Mouse (Mus musculus): ENCODE data around the gene Rgs3. TPM values are rescaled to one million over a fixed set of nuclear protein-coding genes. Genes with fewer than 3 reads are reported as not detected.

Gene Rgs3
- polyA plus RNA-seq, 1 experiment from 2014 or later: 52.8 TPM

DNA sequence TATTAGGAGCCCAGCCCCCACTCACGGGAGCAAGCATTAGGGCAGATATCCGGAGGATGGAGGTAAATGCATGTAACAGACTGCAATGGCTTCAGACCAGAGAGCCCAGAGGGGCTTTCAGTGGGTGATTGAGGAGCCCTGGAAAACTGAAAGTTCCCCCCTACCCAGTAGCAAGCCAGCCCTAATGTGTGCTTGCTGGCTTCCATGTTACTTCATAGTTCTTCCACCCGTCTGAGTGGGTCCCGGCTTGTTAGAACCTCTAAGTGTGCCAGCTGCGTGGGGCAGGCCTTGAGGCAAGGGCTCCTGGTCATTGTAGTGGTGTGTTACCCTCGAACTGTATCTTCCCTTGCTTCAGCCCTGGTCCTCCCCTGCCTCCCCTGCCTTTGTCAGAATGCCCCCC, 168.8 kb downstream of the Rgs3 start:
- Histone ChIP-seq H3K27me3 (no peaks in the 10 kb centered on the region), H3K4me2 (replicated peaks) (no peak overlapping the region), H3K27ac (peak overlapping the region; percentile 18), H3K9ac (no peak overlapping the region), H3K9me3 (no peaks in the 10 kb centered on the region; the same call in 1 of the 2 replicates), H3K36me3 (no peaks in the 10 kb centered on the region), H3K4me3 (no peak overlapping the region), H3K4me1 (peaks cover 42% of the 10 kb centered on the region)
- ATAC-seq (ENCODE audit: low FRiP score, low read depth): no peak
- WGBS: 84% methylated on average over 6 of the region's 6 CpGs

DNA sequence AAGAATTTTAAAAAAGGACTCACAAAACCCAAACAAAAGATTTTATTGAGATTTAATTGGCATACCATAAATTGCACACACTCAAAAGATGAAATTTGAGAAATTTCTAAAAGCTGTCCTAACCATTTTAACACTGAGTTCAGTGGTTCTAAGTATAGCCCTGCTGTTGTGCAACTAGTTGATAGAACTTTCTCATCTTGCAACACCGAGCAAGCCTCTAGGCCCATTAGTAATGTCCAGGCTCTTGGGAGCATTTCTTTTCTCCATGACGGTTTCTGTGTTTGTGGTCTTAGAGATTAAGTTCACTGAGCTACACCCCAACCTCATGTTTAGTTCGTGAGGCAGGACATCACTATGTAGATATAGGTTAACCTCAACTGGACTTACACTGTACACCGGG, 169.5 kb downstream of the Rgs3 start:
- Histone ChIP-seq H3K27me3 (no peaks in the 10 kb centered on the region), H3K4me3 (no peak overlapping the region), H3K36me3 (no peaks in the 10 kb centered on the region), H3K4me1 (peaks cover 49% of the 10 kb centered on the region), H3K4me2 (replicated peaks) (no peak overlapping the region), H3K27ac (peak overlapping the region; percentile 28; the same call in 1 of the 2 replicates), H3K9me3 (no peaks in the 10 kb centered on the region; the same call in 1 of the 2 replicates), H3K9ac (no peak overlapping the region)
- WGBS: 69% methylated on average over 4 of the region's 4 CpGs
- ATAC-seq (ENCODE audit: low FRiP score, low read depth): no peak

DNA sequence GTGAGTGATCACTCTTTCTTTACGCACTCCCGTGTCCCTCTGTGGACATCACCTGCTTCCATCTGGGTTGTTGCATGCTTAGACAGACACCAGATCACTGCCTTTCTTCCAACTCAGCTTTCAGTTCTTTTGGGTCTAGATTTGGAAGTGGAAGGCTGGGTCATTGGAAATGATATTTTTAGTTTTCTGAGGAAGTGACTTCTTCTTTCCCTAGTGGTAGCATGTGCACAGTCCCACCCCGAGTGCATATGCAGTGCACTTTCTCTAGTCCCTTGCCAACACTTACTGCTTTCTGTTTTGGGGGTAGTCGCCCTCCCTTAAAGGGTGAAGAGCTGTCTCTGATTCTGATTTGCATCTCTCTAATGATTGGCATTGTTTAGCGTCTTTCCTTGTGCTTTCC, 170.3 kb downstream of the Rgs3 start:
- no peaks in the 10 kb centered on the region for H3K27me3 ChIP-seq
- no peak for ATAC-seq (ENCODE audit: low FRiP score, low read depth)
- no peak overlapping the region for H3K4me3 ChIP-seq
- no peaks in the 10 kb centered on the region for H3K36me3 ChIP-seq
- H3K9me3 ChIP-seq: no peaks in the 10 kb centered on the region; the same call in 1 of the 2 replicates
- peak overlapping the region; percentile 11; the same call in 1 of the 2 replicates for H3K27ac ChIP-seq
- H3K4me2 ChIP-seq (replicated peaks): no peak overlapping the region
- peaks cover 57% of the 10 kb centered on the region for H3K4me1 ChIP-seq
- H3K9ac ChIP-seq: no peak overlapping the region
- WGBS: 78% methylated on average over 5 of the region's 5 CpGs

DNA sequence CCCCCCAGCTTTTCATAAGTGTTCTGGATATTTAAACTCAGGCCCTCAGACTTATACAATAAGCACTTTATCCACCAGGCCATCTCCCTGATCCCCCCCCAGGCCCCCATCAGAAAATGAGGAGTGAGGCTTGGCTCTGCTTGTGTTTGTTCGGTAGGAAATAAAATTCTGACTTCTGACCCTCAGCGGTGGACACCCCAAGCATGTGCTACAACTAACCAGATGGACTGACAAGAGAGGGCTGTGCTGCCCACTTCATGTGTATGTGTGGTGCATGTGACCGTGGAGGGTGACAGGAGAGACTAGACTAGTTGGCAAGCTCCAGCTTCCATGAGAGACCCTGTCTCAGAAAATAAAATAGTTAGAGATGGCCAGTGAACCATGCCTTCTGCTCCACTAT, 171.2 kb downstream of the Rgs3 start:
- Histone ChIP-seq H3K4me3 (no peak overlapping the region), H3K9me3 (no peaks in the 10 kb centered on the region), H3K27me3 (no peaks in the 10 kb centered on the region), H3K27ac (no peak overlapping the region; the same call in 1 of the 2 replicates), H3K4me1 (peaks cover 66% of the 10 kb centered on the region), H3K36me3 (no peaks in the 10 kb centered on the region), H3K4me2 (replicated peaks) (no peak overlapping the region), H3K9ac (no peak overlapping the region)
- WGBS: 75% methylated on average over 3 of the region's 3 CpGs
- ATAC-seq (ENCODE audit: low FRiP score, low read depth): no peak

DNA sequence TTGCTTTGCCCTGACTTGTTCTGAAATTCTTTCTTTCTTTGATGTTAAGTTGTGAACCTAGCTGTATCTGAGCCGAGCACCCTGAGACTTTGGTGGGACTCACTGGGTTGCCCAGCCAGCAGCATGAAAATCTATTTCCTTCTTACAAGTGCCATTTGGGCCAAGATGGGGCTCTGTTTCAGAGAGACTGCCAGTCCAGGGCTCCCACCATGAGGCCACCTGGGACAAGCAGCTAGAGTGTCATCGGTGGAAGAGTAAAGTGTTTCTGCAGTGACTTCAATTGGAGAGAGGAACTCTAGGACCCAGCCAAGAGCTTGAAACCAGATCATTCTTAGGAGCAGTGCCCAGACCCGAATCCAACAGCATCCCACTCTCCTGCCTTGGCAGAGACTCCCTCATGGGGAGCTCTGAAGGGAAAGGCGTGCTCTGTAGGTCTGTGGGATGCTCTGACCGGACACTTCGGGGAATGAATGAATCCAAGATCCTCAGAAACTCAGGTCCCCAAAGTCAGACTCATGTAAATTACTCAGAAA, 171.9 kb downstream of the Rgs3 start:
- no peaks in the 10 kb centered on the region for H3K27me3 ChIP-seq
- H3K9ac ChIP-seq: no peak overlapping the region
- 79% methylated on average over 6 of the region's 6 CpGs for WGBS
- H3K4me3 ChIP-seq: no peak overlapping the region
- H3K36me3 ChIP-seq: no peaks in the 10 kb centered on the region
- H3K4me1 ChIP-seq: peaks cover 74% of the 10 kb centered on the region
- H3K27ac ChIP-seq: peak overlapping the region; percentile 93; the same call in 1 of the 2 replicates
- ATAC-seq (ENCODE audit: low FRiP score, low read depth): no peak
- H3K4me2 ChIP-seq (replicated peaks): no peak overlapping the region
- no peaks in the 10 kb centered on the region for H3K9me3 ChIP-seq

DNA sequence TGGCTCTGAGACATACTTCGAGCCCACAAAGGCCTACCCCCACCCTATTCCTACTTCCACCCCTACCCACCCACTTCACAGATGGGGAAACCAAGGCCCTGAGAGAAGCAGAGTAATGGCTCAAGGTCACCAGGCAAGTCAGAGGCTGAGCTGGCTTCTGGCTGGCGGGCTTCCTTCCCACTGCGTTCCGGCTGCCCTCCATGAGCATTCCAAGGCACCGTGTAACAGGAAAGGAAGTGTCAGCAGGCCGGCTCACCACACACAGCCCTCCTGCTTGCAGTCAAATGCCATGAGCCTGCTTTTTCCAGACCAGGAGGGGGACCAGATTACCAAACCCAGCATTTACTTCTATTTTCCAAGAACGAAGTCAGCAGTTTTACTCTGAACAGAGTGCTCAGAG, 172.4 kb downstream of the Rgs3 start:
- ATAC-seq (ENCODE audit: low FRiP score, low read depth): no peak
- Histone ChIP-seq H3K4me1 (peaks cover 78% of the 10 kb centered on the region), H3K27ac (peak overlapping the region; percentile 93), H3K27me3 (no peaks in the 10 kb centered on the region), H3K9me3 (no peaks in the 10 kb centered on the region), H3K36me3 (no peaks in the 10 kb centered on the region), H3K4me3 (no peak overlapping the region), H3K4me2 (replicated peaks) (no peak overlapping the region), H3K9ac (peak overlapping the region; percentile 20; the same call in 1 of the 2 replicates)
- WGBS: 69% methylated on average over 7 of the region's 7 CpGs

DNA sequence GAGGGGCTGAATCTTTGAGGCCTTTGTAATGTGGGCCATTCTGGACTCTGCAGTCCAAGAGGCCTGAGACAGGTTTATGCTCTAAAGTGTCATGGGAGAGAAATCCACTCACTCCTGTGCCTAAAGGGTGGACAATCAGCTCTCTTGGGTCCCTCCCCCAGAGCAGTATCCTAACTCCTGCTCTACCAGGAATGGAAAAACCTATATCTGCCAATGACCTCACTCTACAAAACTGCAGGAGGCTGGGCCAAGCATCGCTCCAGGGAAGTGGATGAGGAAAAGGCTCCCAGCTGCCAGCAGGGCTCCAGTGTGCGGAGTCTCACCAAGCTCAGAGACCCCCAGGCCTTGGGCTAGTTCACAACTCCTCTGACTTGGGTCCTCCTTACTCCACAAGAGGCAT, 173.2 kb downstream of the Rgs3 start:
- no peaks in the 10 kb centered on the region for H3K36me3 ChIP-seq
- no peaks in the 10 kb centered on the region for H3K27me3 ChIP-seq
- peak overlapping the region; percentile 93 for H3K27ac ChIP-seq
- H3K9me3 ChIP-seq: no peaks in the 10 kb centered on the region
- H3K4me3 ChIP-seq: no peak overlapping the region
- peaks cover 77% of the 10 kb centered on the region for H3K4me1 ChIP-seq
- WGBS: 14% methylated on average over 2 of the region's 2 CpGs
- peak overlapping the region; percentile 20; the same call in 1 of the 2 replicates for H3K9ac ChIP-seq
- ATAC-seq (ENCODE audit: low FRiP score, low read depth): peak; percentile 81
- peak overlapping the region; percentile 30; the same call in 1 of the 2 replicates for H3K4me2 ChIP-seq (replicated peaks)

DNA sequence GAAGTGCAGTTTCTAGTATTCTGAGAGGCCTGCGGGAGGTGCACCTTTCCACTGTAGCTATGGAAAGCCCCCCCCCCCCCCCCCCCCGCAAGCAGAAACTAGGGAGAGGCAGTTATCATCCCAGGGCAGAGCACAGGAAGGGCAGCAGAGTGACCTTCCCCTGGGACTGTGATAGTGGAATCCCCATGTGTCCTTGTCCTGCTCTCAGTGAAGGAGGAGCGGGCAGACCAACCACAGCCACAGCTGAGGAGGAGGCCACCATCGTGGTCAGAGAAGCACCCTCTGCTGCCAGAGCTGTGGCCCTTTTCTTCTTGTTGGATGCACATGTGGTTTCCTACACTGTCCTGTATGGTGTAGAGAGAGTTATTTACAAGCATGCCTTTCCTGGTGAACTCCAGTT, 174.3 kb downstream of the Rgs3 start:
- ATAC-seq (ENCODE audit: low FRiP score, low read depth): no peak
- Histone ChIP-seq H3K4me1 (peaks cover 77% of the 10 kb centered on the region), H3K36me3 (no peaks in the 10 kb centered on the region), H3K9me3 (no peaks in the 10 kb centered on the region), H3K9ac (no peak overlapping the region), H3K4me3 (no peak overlapping the region), H3K4me2 (replicated peaks) (no peak overlapping the region), H3K27ac (peak overlapping the region; percentile 93; the same call in 1 of the 2 replicates), H3K27me3 (no peaks in the 10 kb centered on the region)
- 76% methylated on average over 3 of the region's 4 CpGs for WGBS

DNA sequence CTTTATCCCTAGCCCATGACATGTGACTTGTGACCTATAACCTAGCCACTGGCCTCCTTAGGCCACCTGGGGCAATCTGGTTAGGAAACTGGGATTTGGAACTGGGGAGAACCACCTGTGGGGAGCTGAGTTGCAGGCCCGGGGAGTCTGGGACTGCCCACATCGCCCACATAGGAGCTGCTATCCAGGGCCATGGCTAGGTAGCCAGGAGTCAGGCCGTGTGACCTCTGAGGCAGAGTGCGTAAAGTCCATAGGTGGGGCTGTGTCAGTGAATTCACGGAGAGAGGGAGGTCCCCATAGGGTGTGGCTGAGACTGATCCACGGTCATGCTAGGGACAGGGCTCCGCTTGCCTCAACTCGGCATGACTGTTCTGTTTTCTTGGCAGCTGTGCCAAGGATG, 175.6 kb downstream of the Rgs3 start:
- H3K4me1 ChIP-seq: peaks cover 77% of the 10 kb centered on the region
- no peak for ATAC-seq (ENCODE audit: low FRiP score, low read depth)

DNA sequence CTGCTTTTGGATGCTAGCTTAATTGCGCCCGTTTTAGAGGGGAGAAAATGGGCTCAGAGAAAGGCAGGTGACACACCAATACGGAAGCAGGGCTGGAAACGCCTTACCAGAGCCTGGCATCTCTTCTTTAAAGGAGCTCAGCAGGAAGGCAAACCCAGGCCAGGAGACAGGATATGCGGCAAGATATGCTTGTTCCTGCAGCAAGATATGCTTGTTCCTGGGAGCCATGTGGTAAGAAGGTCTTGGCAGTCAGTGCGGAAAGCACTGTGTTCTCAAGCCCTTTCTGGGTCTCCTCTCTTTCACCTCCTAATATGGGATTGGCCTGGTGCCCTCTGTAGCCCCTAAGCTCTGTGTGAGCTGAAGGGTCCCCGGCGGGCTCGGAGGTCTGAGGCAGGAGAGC, 176.2 kb downstream of the Rgs3 start:
- no peak overlapping the region for H3K4me2 ChIP-seq (replicated peaks)
- no peaks in the 10 kb centered on the region for H3K27me3 ChIP-seq
- WGBS: 48% methylated on average over 9 of the region's 9 CpGs
- no peaks in the 10 kb centered on the region for H3K36me3 ChIP-seq
- no peaks in the 10 kb centered on the region for H3K9me3 ChIP-seq
- H3K9ac ChIP-seq: no peak overlapping the region
- H3K4me1 ChIP-seq: peaks cover 78% of the 10 kb centered on the region
- no peak for ATAC-seq (ENCODE audit: low FRiP score, low read depth)
- H3K27ac ChIP-seq: peak overlapping the region; percentile 6; the same call in 1 of the 2 replicates
- H3K4me3 ChIP-seq: no peak overlapping the region

More for the DNA sequence above, 175.6 kb downstream of the Rgs3 start:
- H3K27me3 ChIP-seq: no peaks in the 10 kb centered on the region
- H3K9ac ChIP-seq: no peak overlapping the region; the same call in 1 of the 2 replicates
- whole genome bisulfite sequencing: 61% methylated on average over 8 of the region's 8 CpGs
- no peaks in the 10 kb centered on the region for H3K36me3 ChIP-seq
- H3K4me2 ChIP-seq (replicated peaks): no peak overlapping the region
- H3K4me3 ChIP-seq: no peak overlapping the region
- H3K27ac ChIP-seq: 0 out of 2 replicates have a peak overlapping the region, but pooled peaks have one; percentile 10
- no peaks in the 10 kb centered on the region for H3K9me3 ChIP-seq

DNA sequence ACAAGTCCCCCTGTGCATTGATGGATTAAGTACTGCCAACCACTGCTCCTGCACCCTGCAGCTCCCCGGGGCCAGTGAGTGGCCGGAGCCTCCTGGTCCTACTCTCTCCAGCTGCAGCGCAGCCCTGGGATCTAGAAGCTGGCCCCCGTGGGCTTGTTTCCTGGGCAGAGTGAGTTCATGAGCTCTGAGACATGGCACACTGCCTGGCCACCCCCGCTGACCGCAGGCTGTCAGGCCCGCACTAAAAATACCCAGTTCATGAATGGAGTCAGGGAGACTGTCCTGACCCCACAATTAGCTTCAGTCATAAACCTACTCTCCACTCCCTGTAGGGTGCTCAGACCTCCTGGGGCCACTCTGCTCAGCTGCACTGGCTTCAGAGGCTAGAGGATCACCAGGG, 176.8 kb downstream of the Rgs3 start:
- whole genome bisulfite sequencing: 55% methylated on average over 7 of the region's 7 CpGs
- ATAC-seq (ENCODE audit: low FRiP score, low read depth): no peak
- H3K9ac ChIP-seq: peak overlapping the region; percentile 19; the same call in 1 of the 2 replicates
- H3K4me2 ChIP-seq (replicated peaks): no peak overlapping the region
- peaks cover 80% of the 10 kb centered on the region for H3K4me1 ChIP-seq
- H3K36me3 ChIP-seq: no peaks in the 10 kb centered on the region
- peak overlapping the region; percentile 6; the same call in 1 of the 2 replicates for H3K27ac ChIP-seq
- H3K27me3 ChIP-seq: no peaks in the 10 kb centered on the region
- no peaks in the 10 kb centered on the region for H3K9me3 ChIP-seq
- H3K4me3 ChIP-seq: no peak overlapping the region

DNA sequence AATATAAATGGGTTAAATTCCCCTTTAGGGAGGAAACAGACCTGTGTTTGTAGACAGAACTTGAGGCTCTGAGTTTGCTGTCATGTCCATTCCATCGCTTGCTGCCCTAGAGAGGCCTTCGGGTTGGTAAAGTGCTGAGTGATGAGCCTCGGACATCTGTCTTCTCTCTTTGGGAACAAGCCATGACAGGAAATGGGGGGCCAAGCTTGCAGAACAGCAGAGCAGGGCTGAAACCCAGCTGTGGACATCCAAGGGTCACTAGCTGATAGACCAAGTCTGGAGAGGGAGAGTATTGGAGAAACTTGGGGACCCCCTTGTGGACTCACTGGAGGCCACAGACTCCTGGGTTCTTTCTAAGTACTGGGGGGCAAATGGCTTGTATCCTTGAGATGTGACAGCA, 177.3 kb downstream of the Rgs3 start:
- Histone ChIP-seq H3K27me3 (no peaks in the 10 kb centered on the region), H3K9ac (no peak overlapping the region), H3K4me1 (peaks cover 80% of the 10 kb centered on the region), H3K4me3 (no peak overlapping the region), H3K36me3 (no peaks in the 10 kb centered on the region), H3K9me3 (no peaks in the 10 kb centered on the region), H3K4me2 (replicated peaks) (no peak overlapping the region), H3K27ac (no peak overlapping the region)
- 88% methylated on average over 3 of the region's 3 CpGs for WGBS
- no peak for ATAC-seq (ENCODE audit: low FRiP score, low read depth)
